Mouse (Mus musculus): Measurements from ENCODE around the gene Atg2a. TPM values are rescaled to one million over a fixed set of nuclear protein-coding genes. Genes with fewer than 3 reads are reported as not detected.

Atg2a gene
- total and polyA plus RNA-seq, 2 experiments: 9.1 to 32.3 TPM

GRCm38 (mm10) chr19:6268670-6269132 lies 27.2 kb downstream of the Atg2a start:
- H3K9ac ChIP-seq (ENCODE audit: low read depth, low read length): no peak overlapping the region
- H3K27me3 ChIP-seq (ENCODE audit: control insufficient read depth, insufficient read depth, low read length): no peaks in the 10 kb centered on the region
- no peaks in the 10 kb centered on the region for H3K36me3 ChIP-seq (ENCODE audit: control insufficient read depth, insufficient read depth, low read length)
- H3K4me3 ChIP-seq (ENCODE audit: insufficient read depth, low read depth, low read length): no peak overlapping the region
- peak overlapping the region; percentile 85 for H3K27ac ChIP-seq (replicated peaks; ENCODE audit: insufficient read depth, low read depth, low read length)
- peak; percentile 90 for DNase-seq (ENCODE audit: extremely low read depth, low read depth, low spot score)
- peaks cover 4% of the 10 kb centered on the region; the same call in 1 of the 2 replicates for H3K79me2 ChIP-seq (ENCODE audit: control insufficient read depth, insufficient read depth, low read length)
- peaks cover 42% of the 10 kb centered on the region for H3K4me1 ChIP-seq (ENCODE audit: control insufficient read depth, insufficient read depth, low read length)
- TF ChIP-seq POLR2A (IDR thresholded peaks at IDR 0.05; ENCODE audit: extremely low read depth, insufficient read depth, low read length) (0 out of 2 replicates have a peak, but pooled peaks have one; percentile 11), CTCF (IDR thresholded peaks at IDR 0.05; ENCODE audit: low read depth, low read length) (no peak)
- WGBS: 22% methylated on average over 7 of the region's 7 CpGs

GRCm38 (mm10) chr19:6269798-6270475 lies 28.5 kb downstream of the Atg2a start:
- peak; percentile 92 for DNase-seq (ENCODE audit: extremely low read depth, low read depth, low spot score)
- H3K9ac ChIP-seq (ENCODE audit: low read depth, low read length): no peak overlapping the region

GRCm38 (mm10) chr19:6270661-6271060 lies 29.2 kb downstream of the Atg2a start:
- Histone ChIP-seq H3K9ac (ENCODE audit: low read depth, low read length) (peak overlapping the region; percentile 4; the same call in 1 of the 2 replicates), H3K27me3 (ENCODE audit: control insufficient read depth, insufficient read depth, low read length) (no peaks in the 10 kb centered on the region), H3K4me3 (ENCODE audit: insufficient read depth, low read depth, low read length) (no peak overlapping the region), H3K36me3 (ENCODE audit: control insufficient read depth, insufficient read depth, low read length) (no peaks in the 10 kb centered on the region), H3K4me1 (ENCODE audit: control insufficient read depth, insufficient read depth, low read length) (peaks cover 40% of the 10 kb centered on the region), H3K27ac (replicated peaks; ENCODE audit: insufficient read depth, low read depth, low read length) (peak overlapping the region; percentile 84), H3K79me2 (ENCODE audit: control insufficient read depth, insufficient read depth, low read length) (no peaks in the 10 kb centered on the region)
- TF ChIP-seq POLR2A (IDR thresholded peaks at IDR 0.05; ENCODE audit: extremely low read depth, insufficient read depth, low read length): no peak
- no peak for TF ChIP-seq CTCF (IDR thresholded peaks at IDR 0.05; ENCODE audit: low read depth, low read length)
- DNase-seq (ENCODE audit: extremely low read depth, low read depth, low spot score): no peak
- 34% methylated on average over 9 of the region's 9 CpGs for WGBS

More at GRCm38 (mm10) chr19:6269798-6270475, 28.5 kb downstream of the Atg2a start:
- Histone ChIP-seq H3K36me3 (ENCODE audit: control insufficient read depth, insufficient read depth, low read length) (no peaks in the 10 kb centered on the region), H3K27me3 (ENCODE audit: control insufficient read depth, insufficient read depth, low read length) (no peaks in the 10 kb centered on the region), H3K79me2 (ENCODE audit: control insufficient read depth, insufficient read depth, low read length) (no peaks in the 10 kb centered on the region), H3K4me3 (ENCODE audit: insufficient read depth, low read depth, low read length) (no peak overlapping the region), H3K27ac (replicated peaks; ENCODE audit: insufficient read depth, low read depth, low read length) (peak overlapping the region; percentile 84), H3K4me1 (ENCODE audit: control insufficient read depth, insufficient read depth, low read length) (peaks cover 42% of the 10 kb centered on the region)
- WGBS: 36% methylated on average over 8 of the region's 8 CpGs
- TF ChIP-seq POLR2A (IDR thresholded peaks at IDR 0.05; ENCODE audit: extremely low read depth, insufficient read depth, low read length) (no peak), CTCF (IDR thresholded peaks at IDR 0.05; ENCODE audit: low read depth, low read length) (no peak)

GRCm38 (mm10) chr19:6271206-6271605 lies 29.7 kb downstream of the Atg2a start:
- H3K36me3 ChIP-seq (ENCODE audit: control insufficient read depth, insufficient read depth, low read length): no peaks in the 10 kb centered on the region
- peak overlapping the region; percentile 84; the same call in 1 of the 2 replicates for H3K27ac ChIP-seq (replicated peaks; ENCODE audit: insufficient read depth, low read depth, low read length)
- peak overlapping the region; percentile 4; the same call in 1 of the 2 replicates for H3K9ac ChIP-seq (ENCODE audit: low read depth, low read length)
- no peak for TF ChIP-seq POLR2A (IDR thresholded peaks at IDR 0.05; ENCODE audit: extremely low read depth, insufficient read depth, low read length)
- TF ChIP-seq CTCF (IDR thresholded peaks at IDR 0.05; ENCODE audit: low read depth, low read length): no peak
- no peak for DNase-seq (ENCODE audit: extremely low read depth, low read depth, low spot score)
- H3K4me3 ChIP-seq (ENCODE audit: insufficient read depth, low read depth, low read length): no peak overlapping the region
- H3K27me3 ChIP-seq (ENCODE audit: control insufficient read depth, insufficient read depth, low read length): no peaks in the 10 kb centered on the region
- WGBS: 29% methylated on average over 8 of the region's 8 CpGs
- no peaks in the 10 kb centered on the region for H3K79me2 ChIP-seq (ENCODE audit: control insufficient read depth, insufficient read depth, low read length)
- peaks cover 39% of the 10 kb centered on the region for H3K4me1 ChIP-seq (ENCODE audit: control insufficient read depth, insufficient read depth, low read length)

- H3K36me3 ChIP-seq (ENCODE audit: control insufficient read depth, insufficient read depth, low read length): no peaks in the 10 kb centered on the region
- H3K4me1 ChIP-seq (ENCODE audit: control insufficient read depth, insufficient read depth, low read length): peaks cover 38% of the 10 kb centered on the region
- H3K27ac ChIP-seq (replicated peaks; ENCODE audit: insufficient read depth, low read depth, low read length): 0 out of 2 replicates have a peak overlapping the region, but pooled peaks have one; percentile 20
- peaks cover 3% of the 10 kb centered on the region for H3K79me2 ChIP-seq (ENCODE audit: control insufficient read depth, insufficient read depth, low read length)
- no peaks in the 10 kb centered on the region for H3K27me3 ChIP-seq (ENCODE audit: control insufficient read depth, insufficient read depth, low read length)
- no peak for TF ChIP-seq CTCF (IDR thresholded peaks at IDR 0.05; ENCODE audit: low read depth, low read length)
- TF ChIP-seq POLR2A (IDR thresholded peaks at IDR 0.05; ENCODE audit: extremely low read depth, insufficient read depth, low read length): no peak
- 54% methylated on average over 7 of the region's 7 CpGs for WGBS
- DNase-seq (ENCODE audit: extremely low read depth, low read depth, low spot score): no peak
- H3K4me3 ChIP-seq (ENCODE audit: insufficient read depth, low read depth, low read length): no peak overlapping the region
- no peak overlapping the region for H3K9ac ChIP-seq (ENCODE audit: low read depth, low read length)
Measured at GRCm38 (mm10) chr19:6272053-6272452, 30.6 kb downstream of the Atg2a start.

- WGBS: 79% methylated on average over 4 of the region's 4 CpGs
- TF ChIP-seq POLR2A (IDR thresholded peaks at IDR 0.05; ENCODE audit: extremely low read depth, insufficient read depth, low read length) (no peak), CTCF (IDR thresholded peaks at IDR 0.05; ENCODE audit: low read depth, low read length) (no peak)
- no peaks in the 10 kb centered on the region for H3K36me3 ChIP-seq (ENCODE audit: control insufficient read depth, insufficient read depth, low read length)
- H3K9ac ChIP-seq (ENCODE audit: low read depth, low read length): no peak overlapping the region
- H3K27ac ChIP-seq (replicated peaks; ENCODE audit: insufficient read depth, low read depth, low read length): no peak overlapping the region
- no peaks in the 10 kb centered on the region for H3K27me3 ChIP-seq (ENCODE audit: control insufficient read depth, insufficient read depth, low read length)
- no peak for DNase-seq (ENCODE audit: extremely low read depth, low read depth, low spot score)
- H3K79me2 ChIP-seq (ENCODE audit: control insufficient read depth, insufficient read depth, low read length): peaks cover 8% of the 10 kb centered on the region
- peaks cover 33% of the 10 kb centered on the region for H3K4me1 ChIP-seq (ENCODE audit: control insufficient read depth, insufficient read depth, low read length)
- H3K4me3 ChIP-seq (ENCODE audit: insufficient read depth, low read depth, low read length): no peak overlapping the region
Measured at GRCm38 (mm10) chr19:6272738-6273137, 31.3 kb downstream of the Atg2a start.

Data from liver, adult 2 months (tissue).